Mouse (Mus musculus): Measurements from ENCODE around the gene A1cf.

A1cf gene

DNA sequence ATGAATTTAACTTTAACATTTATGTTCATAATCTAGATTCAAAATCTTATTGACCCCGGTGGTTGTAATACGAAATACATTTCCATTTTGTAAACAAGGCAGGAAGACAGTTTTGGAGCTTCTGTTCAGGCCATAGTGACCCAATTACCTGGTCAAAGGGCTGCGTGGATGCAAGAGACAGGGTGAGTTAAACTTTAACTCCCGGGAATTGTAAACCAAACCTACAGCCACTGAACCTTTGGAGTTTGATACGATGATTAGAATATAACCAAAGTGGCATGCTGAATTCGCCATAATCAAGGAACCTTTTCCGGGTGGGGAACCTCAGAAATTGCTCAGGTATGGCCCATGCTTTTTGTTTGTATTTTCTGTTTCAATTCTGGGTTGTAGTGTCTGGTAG lies at the start of gene A1cf:
A1cf (plus strand) TSS at position 244 of the 400 bp plus-strand sequence.
- no peak for DNase-seq (ENCODE audit: low read depth)

DNA sequence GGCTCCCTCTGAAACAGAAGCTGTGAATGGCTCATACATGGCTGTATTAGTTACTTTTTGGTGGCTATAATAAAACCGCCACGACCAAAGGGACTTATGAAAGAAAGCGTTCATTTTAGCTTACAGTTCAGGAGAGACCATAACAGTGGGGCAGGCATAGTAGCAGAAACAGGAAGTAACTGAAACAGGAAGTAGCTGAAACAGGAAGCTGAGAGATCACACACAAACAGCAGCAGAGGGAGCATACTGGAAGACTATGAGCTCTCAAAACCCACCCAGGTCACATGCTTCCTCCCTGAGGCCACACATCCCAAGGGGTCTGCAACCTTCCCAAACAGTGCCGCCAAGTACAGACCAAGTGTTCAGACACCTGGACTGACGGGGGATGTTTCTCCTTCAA lies 34.3 kb upstream of the A1cf start:
- no peak for DNase-seq (ENCODE audit: low read depth)

DNA sequence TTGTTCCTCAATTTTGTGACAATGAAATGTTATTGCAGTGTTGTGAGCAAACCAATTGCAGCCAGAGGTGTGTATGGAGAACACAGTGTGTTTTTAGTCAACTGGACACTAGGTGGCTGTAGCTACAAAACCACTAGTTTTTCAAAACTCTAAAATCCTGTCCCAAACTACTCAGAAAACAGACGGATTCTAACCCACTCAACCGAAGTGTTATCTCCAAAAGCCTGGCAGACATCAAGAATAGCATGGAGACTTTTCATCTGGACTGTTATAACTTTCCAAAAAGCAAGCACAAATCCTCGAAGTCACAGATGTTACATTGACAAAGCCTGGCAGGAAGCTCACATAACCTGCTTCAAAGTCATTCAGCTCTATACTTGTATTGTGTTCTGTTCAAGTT lies 6.7 kb upstream of the A1cf start:
- DNase-seq (ENCODE audit: low read depth) = no peak

DNA sequence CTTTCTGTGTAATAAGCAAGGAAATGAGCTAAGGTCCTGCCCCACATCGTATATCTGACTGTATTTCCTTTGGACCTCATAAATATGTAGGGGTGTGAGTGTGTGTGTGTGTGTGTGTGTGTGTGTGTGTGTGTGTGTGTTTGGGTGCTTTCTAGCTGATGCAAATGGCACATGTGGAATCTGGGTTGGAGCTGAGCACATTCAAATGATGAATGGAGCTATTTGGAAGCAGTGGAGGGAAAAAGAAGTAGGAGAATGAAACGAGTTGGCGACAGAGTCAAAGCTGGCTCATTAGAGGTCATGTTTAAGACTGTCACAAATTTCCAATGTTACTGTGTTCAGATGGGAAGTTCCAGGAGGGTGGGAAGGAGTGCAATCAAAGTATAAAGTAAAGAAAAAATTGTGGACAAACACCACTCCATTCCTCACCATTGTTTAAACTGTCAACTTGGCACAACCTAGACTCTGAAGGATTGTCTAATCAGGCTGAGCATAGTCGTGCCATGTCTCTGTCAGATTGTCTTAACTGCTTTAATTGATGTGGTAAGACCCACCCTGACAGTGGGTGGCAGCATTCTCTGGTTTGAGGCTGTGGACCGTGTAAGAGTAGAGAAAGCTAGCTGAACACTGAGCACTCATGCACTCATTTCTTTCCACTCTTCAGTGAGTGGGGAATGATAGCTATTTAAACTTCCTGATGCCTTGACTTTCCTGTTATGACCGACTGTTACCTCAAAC lies 5.9 kb upstream of the A1cf start:
- no peak for DNase-seq (ENCODE audit: low read depth)

DNA sequence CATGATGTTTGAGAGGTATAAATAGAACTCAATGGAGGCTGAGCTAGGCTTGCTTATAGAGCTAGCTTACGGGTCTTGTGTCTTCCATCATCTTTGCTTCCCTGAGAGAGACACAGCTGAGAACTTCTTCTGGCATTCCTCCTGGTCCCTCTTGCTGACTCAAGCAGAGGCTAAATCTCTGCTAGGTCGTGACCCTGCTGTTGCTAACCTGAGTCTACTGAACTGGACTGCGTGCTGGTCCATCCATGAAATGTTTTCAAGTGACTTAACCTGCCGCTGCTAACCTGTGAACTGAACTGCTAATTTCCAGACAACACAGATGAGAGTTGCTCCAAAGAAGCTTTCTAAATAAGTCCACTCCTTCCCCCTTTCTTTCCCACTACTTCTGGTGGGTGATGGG lies 3.1 kb upstream of the A1cf start:
- no peak for DNase-seq (ENCODE audit: low read depth)

DNA sequence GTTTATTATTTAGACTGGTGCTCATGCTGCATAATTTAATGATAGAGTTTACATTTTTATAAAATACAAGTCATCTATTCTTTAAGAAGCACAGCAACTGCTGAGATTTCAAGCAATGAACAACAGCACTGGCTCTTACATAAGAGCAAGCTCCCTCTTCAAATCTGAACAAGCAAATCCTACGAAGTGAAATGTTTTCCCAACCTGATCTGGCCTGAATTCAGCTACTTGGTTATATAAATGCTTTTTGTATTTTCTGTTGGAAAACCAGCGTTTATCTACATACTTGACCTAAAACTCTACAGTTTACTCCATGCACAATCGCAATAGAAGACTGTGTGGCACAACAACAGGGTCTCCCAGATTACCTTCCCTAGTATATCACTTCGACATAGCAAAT lies 488 bp upstream of the A1cf start:
- DNase-seq (ENCODE audit: low read depth) = no peak

DNA sequence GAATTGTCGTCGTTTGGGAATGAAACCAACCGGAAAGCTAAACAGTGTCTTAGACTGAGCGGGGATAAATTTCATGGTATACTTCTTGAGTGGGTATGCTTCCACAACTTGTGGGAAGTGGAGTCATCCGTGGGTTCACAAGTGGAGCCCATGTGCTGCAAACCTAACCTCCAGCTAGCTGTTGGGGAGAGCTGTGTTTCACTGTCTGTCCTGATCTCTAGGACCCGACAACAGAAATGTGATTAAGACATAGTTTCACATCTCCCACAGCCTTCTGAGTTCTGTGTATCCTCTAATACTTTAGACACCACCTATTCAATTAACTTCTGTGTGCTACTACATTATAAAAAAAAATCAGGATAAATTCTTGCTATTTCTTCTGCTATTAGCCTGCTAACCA lies 407 bp downstream of the A1cf start:
- DNase-seq (ENCODE audit: low read depth) = no peak

DNA sequence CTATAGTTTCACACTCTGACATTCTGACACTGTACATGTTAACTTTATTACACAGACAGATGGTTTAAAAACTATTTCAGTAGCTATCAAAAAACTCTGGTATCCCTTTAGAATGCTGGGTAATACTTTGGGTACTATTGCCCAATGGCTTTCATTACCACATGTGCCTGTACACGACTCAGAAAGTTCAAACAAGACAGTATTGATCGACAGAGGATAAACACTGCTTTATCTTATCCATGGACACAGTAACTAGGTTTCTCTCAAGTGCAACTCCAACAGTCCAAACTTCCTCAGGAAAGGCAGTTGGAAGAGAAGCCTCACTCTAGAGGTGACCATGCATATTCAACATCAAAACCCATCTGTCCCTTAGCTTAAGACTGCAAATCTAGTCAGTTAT lies 2.8 kb downstream of the A1cf start:
- DNase-seq (ENCODE audit: low read depth) = no peak

DNA sequence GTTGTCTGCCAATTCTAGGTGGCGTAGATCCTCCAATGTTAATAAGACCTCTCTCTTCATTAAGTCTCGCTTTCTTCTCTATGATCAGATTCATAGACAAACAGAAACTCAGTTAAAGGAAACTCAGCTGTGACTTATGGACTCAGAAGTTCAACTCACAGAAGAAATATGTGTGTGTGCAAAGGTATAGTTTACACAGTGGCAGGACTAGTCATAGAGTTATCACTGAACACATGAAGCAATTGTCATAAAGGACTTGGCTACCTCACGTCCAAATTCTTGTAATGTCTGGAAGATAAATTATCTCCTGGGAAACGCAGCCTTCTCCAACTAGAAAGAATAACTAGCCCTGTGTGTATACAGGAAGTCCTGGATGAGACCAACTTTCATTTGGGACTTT lies 9.4 kb downstream of the A1cf start:
- no peak for DNase-seq (ENCODE audit: low read depth)

DNA sequence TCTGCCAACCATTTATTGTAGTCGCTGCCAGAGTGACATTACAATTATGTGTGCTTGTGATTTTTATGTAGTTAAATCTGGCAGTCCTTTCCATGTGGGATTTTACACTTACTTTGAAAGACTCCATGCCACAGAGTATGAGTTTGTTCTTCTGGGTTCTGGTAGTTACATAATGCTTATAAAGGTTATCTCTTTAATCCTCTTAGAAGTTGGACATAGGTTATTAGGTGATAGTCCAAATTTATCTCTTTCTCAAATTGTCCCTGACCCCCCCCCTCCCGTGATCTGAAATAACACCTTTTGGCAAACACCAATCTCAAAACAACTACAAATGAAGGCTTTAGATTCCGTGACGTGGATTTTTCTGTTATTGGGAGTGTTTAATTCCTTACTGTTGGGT lies 16.0 kb downstream of the A1cf start:
- no peak for DNase-seq (ENCODE audit: low read depth)

DNA sequence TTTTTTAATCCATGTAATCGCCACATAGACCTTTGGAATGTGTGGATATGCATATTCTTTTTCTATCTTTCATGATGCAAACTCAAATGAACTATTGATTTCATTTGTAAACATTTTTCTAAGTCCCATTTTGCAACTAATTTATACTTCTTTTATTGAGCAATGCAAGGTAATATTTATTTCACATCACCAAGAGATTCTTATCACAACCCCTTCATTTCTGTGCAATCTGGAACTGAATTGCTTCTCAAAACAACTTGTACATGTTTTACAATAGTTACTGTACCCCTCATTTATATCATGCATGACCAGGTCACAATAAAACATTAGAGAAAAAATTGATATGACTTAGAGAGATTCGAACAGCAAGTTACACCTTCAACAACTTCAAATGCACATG lies 18.7 kb downstream of the A1cf start:
- no peak for DNase-seq (ENCODE audit: low read depth)

DNA sequence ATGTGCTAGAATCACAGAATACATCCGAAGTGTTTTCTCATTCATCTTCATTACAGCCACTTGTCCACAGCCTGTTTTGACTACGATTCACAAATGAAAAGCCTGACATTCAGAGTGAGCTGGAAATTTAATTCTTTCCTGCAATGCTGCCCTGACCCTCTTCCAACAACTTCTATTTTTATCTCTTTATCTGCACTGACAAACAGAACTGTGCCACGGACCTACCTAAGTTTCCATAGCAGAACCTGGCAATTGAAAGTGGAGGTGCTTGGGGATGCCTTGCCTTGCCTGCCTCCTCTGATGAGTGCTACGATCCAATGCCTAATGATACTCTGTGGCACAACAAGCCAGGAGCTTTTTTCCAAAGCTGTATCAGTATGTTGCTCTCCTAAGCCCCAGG lies 21.4 kb downstream of the A1cf start:
- no peak for DNase-seq (ENCODE audit: low read depth)

DNA sequence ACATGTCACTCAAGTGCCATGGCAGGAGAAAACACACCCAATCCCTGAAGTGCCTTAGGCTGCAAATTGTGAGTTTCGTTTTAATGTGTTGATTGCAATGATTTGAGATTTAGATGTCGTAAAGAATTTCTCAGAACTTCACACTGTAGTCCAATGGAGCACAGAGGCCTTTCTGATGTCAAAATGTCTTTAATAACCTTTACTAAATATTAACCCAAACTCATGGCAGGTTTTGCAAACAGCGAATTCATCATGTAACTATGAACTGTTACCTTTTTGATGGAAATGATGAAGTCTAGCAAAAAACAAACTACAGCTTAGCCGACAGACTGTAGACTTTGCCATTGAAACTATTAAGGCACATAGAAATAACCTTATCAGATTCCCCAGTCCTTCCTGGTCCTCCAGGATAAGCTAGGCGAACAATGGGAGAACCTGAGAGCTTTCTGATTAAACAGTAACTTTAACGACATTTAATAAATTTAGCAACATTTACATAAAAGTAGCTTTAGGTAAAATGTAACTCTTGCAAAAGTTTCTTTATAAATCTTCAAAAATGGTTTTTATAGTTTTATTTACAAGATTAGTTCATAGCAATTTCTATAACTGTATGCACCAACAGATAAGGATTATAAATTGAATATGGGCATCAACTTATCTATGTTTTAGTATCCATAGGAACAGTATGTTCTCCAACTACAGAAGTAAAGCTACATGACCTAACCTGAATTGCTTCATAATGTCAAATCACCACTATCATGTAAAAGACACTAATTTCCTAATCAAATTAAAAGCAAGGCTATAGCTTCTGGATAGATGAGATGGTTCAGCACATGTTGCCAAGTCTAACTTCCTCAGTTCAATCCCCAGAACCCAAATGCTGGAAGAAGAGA lies 22.7 kb downstream of the A1cf start:
- DNase-seq (ENCODE audit: low read depth) = no peak

DNA sequence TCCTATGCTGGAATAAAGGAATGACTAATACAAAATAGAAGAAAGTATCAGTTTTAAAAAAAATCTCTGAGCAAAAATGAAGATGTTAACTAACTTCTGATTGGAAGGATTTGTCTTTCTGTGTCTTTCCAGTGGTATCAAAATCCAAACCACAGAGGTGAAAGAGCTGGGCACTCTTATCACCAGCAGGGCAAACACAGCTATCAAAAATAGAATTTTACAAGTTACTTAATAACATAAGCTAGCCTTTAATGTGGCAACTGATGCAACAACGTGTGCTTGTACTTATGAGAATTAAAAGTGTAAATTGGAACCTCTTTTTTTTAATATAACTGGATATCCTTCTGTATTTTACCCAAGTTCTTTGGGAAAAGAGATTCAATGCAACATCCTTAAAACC lies 27.4 kb downstream of the A1cf start:
- no peak for DNase-seq (ENCODE audit: low read depth)

DNA sequence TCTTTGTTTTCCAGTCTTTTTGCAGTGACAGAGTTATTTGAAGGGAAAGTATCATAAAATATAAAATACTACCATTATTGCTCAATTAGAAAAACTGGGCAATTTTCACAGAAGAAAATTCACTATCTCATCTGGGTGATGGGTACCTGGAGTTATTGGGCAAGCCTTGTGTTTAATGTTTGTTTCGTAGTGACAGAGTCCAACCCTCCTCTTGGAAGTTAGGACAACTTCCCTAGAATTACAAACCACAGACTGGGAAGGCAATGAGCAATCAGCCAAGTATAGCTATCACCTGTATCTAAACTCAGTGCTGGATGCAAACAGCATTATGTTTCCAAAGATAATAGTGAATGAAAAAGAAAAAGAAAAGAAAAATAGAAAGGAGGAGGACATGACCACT lies 28.1 kb downstream of the A1cf start:
- no peak for DNase-seq (ENCODE audit: low read depth)

DNA sequence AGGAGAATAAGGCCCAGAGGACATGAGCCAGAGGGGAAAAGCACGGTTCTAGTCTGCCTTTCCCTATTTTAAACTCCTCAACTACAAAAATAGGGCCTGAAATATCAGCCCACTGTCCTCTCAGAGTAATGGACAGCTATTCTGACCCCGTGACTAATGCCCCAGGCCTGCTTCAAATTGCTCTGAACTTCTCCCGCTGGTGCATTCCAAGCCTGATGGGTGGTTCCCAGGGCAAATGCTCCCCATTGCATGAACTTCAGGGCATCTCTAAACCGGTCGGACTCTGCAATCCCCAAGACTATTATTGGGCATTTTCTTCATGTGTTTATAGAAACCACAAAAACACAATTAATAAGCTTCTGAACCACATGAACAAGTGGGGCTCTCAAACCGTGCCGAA lies 37.1 kb downstream of the A1cf start:
- no peak for DNase-seq (ENCODE audit: low read depth)

DNA sequence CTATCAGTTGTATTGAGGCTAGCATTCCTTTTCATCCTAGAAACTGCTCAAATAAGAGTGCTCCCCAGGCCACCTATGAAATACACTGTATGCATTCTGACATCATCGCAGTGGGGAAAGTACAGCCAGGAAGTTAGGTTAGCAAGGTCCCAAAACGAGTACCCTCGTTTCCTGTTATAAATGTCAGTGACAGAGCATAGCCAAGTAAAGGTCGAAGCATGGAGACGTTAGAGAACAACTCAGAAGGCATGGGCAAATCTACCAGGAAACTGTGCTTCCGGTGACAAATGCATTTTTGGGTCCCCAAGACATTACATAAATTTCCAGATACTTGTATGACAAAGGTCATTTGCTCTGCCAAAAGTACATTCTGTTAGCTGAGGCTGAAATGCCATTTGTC lies 41.9 kb downstream of the A1cf start:
- peak; percentile 54 for DNase-seq (ENCODE audit: low read depth)

DNA sequence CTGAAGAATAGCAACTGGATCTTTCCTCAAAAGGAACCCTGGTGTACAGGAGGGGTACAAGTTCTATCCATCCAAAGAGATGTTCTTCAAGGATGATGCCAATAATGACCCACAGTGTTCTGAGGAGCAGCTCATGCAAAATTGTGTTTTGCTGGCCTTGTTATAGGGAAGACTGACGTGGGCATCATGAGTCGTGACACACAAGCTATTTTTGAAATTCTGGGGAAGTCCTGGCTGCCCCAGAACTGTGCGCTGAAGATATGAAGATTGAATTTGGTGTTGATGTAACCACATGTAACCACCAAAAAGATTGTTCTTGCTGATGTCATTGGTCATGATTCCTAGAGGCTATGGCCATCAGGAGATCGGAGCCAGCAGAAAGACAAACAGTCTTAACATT lies 45.4 kb downstream of the A1cf start:
- no peak for DNase-seq (ENCODE audit: low read depth)

DNA sequence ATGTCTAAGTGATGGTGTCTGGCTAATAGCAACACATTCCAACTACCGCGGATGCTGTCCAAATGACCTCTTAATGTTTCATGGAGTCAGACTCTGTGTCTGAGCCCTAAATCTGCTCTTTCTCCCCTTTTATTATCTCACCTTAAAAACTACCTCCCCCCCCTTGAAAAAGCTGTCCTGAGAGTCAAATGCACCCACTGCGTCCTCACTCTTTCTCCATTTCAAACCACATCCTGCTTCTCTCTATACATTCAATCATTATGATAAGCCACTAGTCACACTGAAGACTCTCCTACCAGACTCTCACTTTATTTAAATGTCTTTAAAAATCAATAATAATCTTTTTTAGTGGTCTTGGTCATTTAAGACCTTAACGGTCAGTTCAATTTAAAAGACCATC lies 51.8 kb downstream of the A1cf start:
- no peak for DNase-seq (ENCODE audit: low read depth)

DNA sequence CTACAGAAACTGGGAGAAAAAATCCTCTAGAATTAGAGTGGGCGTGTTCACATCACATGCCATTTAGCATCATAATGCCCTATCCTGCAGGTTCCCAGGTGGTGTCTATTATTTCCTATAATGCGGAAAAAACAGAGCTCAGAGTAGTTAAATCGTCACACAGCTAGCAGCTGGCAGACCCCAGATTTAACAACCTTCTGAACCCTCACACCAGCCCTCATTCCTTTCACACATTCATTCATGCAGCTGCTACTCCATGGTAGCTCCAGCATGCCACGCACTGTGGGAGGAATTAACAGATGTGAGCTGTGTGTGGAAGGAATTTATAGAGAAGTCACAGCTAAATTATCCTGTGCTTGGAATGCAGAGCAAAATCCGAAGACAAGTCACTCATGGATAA lies 53.3 kb downstream of the A1cf start:
- no peak for DNase-seq (ENCODE audit: low read depth)

DNA sequence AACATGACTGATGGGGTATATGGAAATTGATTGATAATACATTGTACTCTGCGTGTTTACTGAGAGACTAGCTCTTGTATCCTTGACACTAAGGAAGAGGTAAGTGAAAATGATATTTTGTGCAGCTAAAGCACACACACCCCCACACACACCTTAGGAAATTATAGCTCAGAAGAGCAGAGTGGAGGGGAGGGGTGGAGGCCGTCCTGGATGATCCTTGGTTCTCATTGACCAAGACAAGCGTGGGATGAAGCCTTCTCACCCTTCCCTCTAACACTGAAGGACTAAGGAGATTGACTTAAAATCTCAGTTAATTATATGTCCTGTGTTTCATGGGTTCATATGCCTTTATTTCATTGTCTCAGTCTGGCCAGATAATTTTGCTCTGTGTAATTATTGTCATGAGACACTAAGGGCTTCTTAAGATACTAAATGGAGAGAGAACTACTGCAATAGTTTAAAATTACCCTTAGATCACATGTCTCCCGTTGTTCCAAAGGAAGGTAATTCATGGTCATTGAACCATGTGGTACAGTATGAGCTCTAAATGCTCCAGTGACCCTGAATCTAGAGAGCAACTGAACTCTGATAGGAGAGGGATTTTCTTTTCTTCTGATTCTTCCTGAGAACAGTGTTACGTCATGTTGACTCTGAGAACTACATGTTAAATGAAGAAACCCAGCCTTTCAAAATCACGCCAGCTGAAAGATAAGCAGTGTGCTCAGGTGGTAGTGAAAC lies 55.2 kb downstream of the A1cf start:
- no peak for DNase-seq (ENCODE audit: low read depth)

DNA sequence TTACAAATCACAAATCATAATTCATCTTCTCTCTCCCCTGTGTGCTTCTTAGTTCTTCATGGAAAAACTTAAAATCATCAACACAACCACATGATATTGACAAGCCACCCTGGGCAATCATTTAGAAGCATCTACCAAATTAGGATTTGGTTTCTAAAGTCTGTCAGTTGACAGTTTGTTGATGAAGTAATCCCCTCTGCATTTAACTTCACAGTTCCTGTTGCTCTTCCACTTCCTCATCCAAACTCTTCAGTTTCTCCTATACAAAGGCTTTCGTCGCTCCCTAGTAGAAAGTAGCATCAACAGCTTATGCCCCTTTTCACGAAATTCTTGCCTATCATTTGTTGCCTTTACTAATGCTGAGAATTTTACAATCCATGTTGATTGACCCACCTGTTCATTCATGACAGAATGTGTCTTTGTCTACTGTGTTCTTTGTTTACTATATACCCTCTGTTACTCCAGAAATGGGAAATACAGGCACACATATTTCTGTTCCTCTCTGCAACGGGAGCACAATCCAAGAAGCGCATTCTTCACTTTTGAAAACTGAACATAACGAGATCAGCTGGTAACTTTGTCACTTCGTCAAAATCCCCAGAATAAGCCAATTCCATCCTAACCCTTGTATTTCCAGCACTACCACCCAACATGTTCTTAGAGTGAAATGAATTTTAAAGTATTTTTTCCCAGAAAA lies 82.4 kb downstream of the A1cf start:
- DNase-seq (ENCODE audit: low read depth) = no peak

Measured in naive thymus-derived CD4-positive, alpha-beta T cell, adult 2 months (primary cell).